Mouse (Mus musculus): ENCODE results near the gene 2410004P03Rik.

The 2410004P03Rik gene

DNA sequence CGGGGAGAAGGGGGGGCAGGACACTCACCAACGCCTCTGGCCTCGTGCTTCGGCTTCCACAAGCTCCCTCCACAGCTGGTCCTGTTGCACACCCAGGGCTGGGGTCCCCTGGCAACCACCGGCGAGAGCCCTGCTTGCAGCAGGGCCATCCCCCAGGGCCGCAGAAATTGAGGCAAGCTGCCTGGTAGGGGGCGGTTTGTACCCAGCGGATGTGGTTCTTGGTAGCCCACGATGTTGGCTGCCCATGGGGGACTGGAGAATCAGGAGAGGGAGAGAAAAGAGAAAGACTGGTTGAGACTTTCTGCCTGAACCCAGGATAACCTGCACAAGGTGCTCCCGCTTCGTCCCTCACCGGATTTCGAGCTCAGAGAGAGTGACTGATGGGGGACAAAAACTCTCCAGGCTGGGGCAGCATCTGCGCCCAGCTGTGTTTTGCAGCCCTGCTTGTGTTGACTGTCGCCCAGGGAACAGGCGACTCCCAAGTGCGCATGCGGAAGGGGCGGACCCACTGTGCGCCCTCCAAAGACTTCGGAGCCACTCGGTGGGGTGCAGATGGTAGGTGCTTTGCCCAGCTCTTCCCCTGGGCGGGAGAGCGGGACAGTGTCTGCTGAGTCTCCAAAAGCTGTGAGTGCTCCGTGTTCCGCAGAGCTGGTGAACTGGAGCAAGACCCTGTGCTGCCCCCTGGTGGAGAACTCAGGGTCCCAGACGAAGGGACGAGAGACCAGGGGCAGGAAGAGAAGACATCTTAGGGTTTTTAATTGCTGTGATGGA, at the start of gene 2410004P03Rik:
2410004P03Rik (minus strand) TSS at position 628 of the 771 bp plus-strand sequence.
- DNase-seq (ENCODE audit: low spot score) = peak; percentile 86

DNA sequence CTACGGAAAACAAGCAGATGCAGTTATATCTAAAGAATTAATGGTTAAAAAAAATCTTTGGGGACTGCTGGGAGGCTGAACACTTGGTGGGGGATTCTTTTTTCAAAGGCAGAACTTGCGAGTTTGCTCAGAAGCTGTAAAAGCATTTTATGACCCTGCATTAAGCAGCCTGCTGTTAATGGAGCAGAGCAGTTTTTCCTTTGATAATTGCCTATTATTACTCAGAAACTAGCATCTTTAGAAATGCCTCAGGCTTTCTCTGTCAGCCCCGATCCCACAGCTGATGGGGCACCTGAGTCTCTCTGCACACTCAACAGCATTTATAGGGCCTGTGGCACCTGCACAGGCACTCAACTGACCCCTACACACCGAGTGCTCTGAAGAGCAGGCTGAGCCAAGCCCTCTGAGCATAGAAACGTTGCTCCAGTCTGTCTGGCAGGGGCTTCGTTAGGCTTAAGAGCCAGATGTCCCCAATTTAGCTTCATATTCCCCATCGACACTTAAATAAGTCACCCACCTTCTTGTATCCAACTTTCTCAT, 49.7 kb upstream of the 2410004P03Rik start:
- no peak for DNase-seq (ENCODE audit: low spot score)

DNA sequence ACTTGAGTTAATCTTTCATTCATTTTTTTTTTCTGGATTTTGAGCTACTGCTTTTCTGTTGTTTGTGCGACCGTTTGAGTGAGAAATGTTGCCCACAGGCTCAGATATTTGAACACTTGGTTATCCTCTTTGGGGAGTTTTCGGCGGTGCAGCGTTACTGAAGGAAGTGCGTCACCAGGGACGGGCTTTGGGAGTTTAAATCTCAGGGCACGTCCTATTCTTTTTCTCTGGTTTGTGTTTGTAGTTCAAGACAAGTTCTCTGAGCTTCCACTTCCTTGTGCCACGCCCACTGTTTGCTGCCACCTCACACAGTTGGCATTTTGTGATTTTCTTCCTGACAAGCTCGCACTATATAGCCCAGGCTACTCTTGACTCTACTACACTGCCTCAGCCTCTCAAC, 47.0 kb upstream of the 2410004P03Rik start:
- DNase-seq (ENCODE audit: low spot score) = no peak

DNA sequence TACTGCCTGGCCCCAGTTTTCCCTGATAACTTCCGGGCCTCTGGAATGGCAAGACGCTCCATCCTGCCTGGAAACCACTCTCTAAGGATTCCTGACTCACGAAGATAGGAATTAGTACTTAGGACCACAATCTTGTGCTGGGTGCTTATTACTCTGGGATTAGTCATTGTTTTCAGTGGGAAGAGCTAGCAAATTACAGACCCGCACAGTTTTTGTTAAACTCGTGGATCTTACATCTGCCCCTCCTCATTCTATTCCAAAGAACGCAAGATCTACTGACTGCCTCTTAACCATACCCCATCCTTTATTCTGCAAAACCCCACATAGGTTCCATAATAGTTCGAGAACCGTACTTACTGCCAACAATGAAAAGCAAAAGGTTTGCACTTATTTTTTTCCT, 45.6 kb upstream of the 2410004P03Rik start:
- no peak for DNase-seq (ENCODE audit: low spot score)

DNA sequence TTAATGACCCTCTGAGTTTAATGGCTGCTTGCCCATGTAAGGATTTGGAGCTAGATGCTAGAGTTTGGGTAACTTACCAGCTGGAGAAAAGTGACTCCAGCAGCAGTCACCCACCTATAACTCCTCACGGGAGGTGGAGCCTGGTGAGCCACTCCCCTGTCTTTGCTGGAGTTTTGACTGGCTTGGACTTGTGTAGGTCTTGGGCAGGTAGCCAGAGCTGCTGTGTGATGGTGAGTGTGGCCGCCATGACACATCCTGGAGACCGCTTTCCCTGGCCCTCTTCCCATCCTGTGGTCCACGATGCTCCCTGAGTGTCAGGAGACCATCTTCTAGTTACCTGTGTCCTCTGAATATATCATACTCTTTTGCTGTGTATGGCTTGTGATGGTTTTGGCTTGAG, 44.2 kb upstream of the 2410004P03Rik start:
- no peak for DNase-seq (ENCODE audit: low spot score)

DNA sequence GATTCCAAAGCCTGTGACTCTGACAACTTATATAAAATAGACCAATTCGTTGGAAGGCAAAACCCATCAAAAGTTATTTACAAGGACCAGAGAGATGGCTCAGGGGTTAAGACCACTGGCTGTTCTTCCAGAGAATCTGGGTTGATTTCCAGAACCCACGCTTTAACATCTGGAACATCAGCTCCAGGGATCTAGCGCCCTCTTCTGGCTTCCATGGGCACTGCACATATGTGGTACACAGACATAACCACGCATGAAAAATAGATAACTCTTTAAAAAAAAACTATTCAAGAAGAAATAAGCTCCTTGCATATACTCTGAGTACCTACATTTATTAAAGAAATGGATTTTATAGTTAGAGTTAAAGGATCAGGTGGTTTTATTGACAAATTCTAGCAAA, 43.2 kb upstream of the 2410004P03Rik start:
- DNase-seq (ENCODE audit: low spot score) = peak; percentile 28

DNA sequence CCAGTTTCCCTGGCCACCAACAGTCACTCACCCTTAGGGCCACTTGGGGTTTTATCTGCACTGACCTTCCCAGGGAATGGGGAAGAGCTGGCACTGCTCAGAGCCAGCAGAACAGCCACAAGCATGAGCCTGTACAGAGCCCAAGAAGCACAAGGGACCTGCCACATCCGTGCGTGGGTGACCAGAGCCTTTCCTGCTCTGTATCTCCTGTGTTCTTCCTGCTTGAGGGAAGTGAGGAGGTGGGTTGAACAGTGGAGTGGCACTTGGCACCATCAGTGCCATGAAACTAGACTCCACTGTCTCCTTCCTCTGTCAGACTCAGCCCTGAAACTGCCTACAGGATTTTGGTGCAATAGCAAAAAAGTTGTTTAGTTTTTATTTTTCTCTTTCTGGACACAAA, 41.1 kb upstream of the 2410004P03Rik start:
- DNase-seq (ENCODE audit: low spot score) = no peak

DNA sequence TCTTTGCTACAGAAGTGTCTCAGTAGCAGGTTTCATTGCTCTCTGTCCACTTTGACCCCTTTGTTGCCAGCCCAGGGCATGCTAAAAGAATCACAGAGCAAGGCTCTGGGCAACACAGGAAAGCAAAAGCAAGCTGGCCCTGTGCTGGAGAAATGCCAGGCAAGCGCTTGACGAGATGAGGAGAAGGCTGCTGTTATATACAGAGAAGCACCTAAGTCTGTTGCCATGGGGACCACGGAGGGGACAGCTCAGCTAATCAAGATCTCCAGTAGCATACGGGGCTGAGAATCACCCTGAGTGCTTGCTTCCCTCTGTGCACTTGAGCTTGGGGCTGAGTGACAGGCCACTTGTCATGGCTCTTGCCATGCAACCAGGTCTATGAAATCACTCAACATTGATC, 39.5 kb upstream of the 2410004P03Rik start:
- DNase-seq (ENCODE audit: low spot score) = no peak

DNA sequence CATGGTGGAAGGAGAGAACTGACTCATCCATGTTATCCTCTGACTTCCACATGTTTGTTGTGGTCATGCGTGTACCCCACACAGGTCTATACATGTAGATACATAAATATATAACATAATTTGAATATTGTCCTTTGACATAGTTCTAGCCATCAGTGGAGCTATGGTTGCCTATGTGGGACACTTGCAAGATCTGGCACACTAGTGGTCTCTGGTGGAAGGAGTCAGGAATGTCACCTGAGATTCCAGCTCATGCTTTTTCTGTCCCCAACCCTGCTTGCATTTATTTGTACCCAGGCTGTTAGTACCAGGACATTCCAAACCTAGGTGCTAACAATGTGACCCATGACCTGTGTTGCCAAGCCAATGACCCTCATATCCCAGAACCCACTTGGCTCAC, 38.3 kb upstream of the 2410004P03Rik start:
- DNase-seq (ENCODE audit: low spot score) = no peak

DNA sequence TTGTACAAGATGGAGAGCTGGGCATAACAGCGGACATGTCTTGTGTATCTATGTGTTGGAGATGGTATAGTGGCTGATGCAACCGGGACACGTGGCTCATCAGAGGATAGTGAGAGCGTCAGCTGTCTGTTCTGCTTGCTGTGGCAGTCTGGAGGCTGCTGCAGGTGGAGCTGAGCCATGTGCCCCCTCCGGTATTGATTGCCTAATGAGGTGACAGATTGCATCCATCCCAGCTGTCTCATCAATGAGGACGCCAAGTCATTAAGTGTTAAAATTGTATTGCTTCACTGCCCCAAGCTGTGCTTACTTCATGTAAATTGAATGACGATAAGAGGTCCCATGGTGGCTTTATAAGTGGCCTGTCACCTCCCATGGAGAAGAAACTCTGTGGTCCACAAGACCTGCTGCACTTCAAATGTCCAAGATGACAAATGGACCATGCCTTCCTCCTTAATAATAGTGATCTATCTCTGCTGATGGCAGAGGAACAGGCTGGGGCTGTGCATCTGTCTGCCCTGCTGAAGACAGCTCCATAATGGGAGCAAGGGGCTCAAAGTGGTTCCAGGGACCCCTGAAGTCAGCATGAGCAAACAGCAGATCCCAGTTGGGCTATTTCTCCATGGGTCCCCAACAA, 37.6 kb upstream of the 2410004P03Rik start:
- DNase-seq (ENCODE audit: low spot score) = peak; percentile 21

DNA sequence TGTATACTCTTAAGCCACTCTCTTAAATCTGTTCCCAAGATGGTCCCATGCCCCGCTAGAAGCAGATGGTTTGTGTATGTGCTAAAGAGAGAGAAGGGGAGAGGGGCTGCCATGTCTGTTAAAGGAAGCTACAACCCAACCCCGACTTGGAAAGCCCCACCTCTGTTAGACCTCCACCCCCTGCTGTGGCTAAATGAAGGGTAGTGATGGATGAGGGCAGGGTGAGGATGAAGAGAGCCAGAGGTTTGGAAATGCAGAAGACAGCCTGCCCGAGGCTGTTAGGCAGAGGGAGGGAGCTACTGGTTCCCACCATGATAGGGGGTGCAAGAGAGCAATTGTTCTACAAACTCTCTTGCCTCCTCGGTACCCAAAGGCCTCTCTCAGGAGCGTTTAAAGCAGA, 31.8 kb upstream of the 2410004P03Rik start:
- DNase-seq (ENCODE audit: low spot score) = no peak

DNA sequence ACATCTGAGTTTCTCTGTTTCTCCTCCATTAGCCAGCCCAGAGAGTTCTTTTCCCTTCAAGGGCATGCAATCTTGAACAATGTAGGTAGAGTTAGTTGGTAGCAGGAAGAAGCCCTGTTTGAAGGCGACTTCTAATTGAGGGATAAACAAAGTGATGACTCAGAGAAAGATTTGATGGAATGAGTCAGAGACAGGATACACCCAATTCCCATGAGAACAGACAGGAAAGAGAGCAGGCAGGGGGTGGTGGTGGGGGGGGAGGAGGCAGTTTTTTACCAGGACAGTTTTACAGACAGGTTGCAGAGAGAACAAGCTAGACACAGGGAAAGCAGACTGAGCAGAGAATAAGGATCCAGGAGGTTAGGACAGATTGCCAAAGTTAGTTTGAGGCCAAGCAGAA, 29.0 kb upstream of the 2410004P03Rik start:
- DNase-seq (ENCODE audit: low spot score) = no peak

DNA sequence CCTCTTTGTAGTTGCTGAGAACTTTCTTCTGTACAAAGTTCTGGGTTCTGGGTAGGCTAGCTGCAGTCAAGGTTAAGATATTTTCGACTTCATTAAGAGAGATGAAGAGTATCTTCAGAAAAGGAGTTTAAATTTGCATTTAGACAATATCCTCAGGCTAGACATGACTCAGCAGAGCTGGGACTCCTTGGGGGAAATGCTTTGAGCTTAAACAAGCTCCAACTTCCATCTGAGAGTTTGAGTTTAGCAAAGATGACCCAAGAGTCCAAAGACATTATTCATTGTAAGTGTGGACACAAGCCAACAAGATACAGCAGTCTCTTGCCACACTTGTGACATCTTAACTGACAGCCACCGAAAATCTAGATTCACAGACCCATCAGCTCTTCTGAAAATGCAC, 27.9 kb upstream of the 2410004P03Rik start:
- DNase-seq (ENCODE audit: low spot score) = no peak

DNA sequence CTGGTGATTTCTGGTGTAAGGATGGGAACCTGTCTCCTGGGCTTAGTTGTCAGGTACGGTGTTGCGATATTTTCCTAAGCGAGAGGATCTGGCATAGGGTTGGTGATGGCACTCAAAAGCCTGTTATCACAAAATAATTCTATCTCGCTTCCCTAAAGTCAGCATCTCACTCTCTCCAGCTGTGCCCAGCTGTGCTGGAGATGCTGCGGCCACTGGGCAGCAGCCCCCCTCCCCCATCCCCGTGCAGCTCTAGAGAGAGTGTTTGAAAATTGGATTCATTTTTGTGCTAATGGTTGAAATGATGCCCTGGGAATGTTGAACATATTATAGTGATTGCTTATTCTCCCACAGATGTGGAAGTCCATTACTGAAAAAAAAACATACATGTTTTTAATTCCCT, 26.7 kb upstream of the 2410004P03Rik start:
- no peak for DNase-seq (ENCODE audit: low spot score)

DNA sequence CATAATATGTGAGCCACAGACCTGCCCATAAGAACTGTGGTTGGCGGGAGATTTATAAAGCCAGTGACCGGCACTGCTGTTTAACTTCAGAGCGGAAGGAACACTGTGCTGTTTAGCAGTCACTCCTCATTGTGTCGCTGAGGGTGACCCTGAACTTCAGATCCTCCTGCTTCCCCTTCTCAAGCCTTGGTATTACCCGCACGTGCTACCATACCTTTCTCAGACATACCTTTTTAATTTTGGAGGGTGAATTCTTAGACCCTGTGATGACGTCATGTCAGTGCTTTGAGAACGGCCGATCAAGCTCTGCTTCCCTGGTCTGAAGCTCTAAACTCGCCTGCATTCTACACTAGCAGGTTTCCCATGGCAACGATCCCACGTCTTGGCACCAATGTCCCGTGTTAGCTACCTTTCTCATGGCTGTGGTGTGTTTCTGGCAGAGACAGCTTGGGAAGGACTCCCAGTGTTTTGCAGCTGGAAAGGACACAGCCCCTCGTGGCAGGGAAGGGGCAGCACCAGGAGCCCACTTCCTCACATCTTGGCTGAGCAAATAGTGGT, 25.6 kb upstream of the 2410004P03Rik start:
- no peak for DNase-seq (ENCODE audit: low spot score)

DNA sequence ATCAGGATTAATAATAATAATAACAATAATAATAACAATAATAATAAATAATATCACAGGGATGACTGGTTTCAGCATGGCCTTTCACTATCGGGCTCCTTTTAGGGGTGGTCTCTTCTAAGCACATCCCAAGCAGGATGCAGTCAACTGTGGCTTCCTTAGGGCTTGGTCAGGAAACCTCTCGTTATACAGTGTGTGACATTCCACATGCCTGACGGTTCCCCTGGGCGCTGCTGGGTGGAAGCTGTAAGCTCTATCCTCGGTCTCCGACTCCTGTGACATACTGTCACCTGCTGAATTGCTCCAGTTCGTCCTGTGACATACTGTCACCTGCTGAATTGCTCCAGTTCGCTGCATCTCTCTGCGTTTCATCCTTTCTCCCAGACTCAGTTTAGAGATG, 25.0 kb upstream of the 2410004P03Rik start:
- DNase-seq (ENCODE audit: low spot score) = no peak

DNA sequence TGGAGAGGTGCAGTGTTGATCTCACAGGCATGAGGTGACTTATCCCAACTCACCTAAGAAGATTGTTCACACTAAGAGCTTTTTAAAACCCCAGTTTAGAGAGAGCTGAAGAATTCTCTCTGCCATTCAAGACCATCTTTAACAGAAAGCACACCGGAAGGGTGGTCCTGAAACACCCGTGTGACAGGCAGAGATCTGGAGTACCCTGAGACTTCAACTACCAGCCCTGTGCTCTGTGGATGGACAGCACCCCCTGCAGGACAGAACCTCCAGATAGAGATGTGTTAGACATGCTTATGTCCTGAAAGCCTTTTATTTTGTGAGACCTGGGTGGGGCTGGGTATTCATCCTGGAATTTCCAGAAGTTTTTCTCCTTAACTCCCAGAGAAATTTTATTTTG, 23.6 kb upstream of the 2410004P03Rik start:
- peak; percentile 56 for DNase-seq (ENCODE audit: low spot score)

DNA sequence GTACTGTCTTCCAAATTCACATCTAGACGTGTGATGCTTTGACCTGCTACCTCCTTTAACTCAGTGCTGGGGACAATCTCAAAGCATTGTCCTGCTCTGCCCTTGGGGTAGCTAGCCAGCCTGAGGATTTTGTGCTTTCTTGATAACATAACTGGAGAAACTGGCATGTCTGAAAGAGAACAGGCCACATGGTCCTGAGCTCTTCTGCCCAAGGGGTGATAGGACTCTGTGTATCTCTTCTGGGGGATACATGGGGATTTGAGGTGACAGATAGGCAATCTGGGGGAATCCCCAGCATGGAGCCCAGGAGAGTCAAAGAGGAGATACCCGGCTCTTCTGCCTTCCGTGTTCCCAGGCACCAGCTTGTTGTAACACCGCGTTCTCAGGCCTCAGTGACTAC, 23.1 kb upstream of the 2410004P03Rik start:
- DNase-seq (ENCODE audit: low spot score) = no peak

DNA sequence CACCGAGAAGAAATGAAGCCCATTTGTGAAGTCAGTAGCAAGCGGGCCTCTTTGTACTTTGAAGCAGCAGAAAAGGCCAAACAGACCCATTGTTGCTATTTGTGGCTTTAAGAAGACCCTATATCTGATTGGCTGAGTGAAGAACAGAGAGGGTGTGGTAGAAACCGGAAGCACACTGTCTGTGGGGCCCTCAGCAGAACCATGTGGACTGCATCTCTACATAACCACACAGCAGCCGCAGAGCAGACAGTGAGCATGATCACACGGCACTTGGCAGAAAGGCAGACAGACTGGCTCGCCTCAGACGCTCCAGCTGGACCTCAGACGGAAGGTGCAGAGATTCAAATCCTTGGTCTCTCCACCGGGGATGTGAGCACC, 21.9 kb upstream of the 2410004P03Rik start:
- no peak for DNase-seq (ENCODE audit: low spot score)

DNA sequence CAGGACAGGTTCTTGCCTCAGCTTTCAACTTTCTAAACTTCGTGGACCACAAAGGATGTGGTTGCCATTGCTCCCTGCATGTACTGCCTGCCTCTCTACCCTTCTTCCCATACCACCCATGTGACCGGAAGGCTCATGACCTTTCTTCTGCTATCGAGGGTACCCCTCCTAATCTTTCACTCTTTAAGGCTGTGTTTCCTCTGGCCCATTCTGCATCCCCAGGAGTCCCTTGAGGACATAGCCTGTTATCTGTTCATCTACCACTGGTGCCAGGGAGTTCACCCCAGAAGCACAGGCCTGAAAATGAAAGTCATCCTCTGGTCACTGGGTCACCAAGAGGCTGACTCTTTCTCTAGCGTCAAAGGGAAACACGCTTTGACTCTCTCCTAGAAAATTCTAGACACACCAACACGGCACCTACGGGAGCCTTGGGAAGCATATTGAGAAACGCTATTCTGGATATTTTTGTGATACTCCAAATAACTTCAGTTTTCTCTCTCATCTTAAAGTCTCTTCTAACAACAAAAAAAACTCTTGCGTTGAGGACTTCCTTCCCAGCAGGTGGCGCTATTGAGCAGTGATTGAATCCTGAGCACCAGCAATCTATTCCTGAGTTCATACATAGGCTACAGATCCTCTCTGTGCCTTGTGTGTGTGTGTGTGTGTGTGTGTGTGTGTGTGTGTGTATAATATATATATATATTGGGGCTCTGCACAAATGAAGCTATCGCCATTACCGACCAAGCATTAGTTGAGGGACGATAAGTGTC, 21.4 kb upstream of the 2410004P03Rik start:
- peak; percentile 91 for DNase-seq (ENCODE audit: low spot score)

DNA sequence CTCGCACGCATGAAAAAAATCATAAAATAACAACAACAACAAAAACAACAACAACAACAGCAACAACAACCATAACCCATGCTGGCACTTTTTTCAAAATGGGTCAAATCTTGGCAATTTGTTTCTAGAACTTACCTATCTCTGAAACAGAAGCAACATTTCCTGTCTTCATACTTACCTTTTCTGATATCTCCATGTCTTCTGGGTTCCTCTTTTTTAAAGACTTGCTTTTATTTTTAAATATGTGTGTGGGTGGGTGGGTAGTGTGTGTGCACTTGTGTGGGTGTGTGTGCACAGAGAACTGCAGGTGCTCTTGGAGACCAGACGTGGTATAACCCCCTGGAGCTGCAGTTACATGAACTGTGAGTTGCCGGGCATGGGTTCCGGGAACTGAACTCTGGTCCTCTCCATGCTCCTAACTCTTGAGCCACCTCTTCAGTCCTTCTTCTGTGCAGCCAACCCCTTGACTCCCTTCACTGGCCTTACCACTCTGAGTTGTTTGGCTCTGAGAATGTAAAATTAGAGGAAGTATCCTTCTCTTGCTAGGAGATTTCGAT, 13.1 kb upstream of the 2410004P03Rik start:
- DNase-seq (ENCODE audit: low spot score) = no peak

DNA sequence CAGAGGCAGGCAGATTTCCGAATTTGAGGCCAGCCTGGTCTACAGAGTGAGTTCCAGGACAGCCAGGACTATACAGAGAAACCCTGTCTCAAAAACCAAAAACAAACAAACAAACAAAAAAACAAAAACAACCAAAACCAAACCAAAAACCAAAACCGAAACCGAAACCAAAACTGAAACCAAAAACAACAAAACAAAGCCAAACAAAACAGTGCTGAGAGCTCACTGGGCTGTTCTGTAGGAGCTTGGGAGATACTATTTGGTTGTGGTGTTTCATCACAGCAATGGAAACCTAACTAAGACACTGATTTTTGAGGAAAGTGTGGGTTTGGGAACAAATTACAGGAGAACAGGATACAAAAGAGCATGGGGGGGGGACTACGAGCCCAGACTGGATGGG, 10.6 kb upstream of the 2410004P03Rik start:
- no peak for DNase-seq (ENCODE audit: low spot score)

Data from embryo, embryonic 10.5 days (tissue).